Mouse (Mus musculus): ENCODE measurements around the gene Calm1.
"Not testable (repeated sequence)": the region's sequence is repeated elsewhere in the genome, so short reads cannot be mapped to it uniquely, and the experiment has no call there.

Calm1 gene

DNA sequence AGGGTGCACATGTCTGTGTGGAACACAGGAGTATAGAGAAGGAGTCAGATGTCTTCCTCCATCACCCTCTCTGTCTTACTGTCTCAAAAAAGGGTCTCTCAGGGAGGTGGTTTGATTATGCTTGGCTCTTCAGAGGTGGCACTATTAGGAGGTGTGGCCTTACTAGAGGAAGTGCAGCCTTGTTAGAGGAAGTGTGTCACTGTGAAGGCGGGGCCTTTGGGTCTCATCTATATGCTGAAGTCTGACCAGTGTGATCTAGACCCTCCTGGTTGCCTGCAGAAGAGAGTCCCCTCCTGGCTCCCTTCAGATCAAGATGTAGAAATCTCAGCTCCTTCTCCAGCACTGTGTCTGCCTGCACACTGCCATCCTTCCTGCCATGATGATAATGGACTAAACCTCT lies 5.1 kb upstream of the Calm1 start:
- DNase-seq (ENCODE audit: low read depth): no peak

DNA sequence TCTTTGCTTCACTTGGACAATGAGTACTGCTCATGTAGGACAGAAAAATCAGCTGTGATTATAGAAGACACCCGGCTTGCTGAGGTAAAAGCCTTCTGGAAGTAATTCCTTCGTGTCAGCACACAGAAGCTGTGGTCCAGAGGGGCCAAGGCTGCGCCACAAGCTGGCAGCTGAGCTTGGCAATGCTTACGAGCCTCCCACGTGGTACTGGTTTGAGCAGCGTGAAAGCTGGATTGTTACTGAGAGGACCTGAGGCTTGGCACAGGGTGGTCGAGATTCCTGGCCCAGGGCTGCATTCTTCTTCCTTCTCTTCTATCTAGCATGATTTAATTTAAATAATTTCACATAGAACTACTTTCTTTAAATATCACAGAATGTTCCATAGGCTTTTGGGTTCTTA lies 2.4 kb upstream of the Calm1 start:
- DNase-seq (ENCODE audit: low read depth): no peak

DNA sequence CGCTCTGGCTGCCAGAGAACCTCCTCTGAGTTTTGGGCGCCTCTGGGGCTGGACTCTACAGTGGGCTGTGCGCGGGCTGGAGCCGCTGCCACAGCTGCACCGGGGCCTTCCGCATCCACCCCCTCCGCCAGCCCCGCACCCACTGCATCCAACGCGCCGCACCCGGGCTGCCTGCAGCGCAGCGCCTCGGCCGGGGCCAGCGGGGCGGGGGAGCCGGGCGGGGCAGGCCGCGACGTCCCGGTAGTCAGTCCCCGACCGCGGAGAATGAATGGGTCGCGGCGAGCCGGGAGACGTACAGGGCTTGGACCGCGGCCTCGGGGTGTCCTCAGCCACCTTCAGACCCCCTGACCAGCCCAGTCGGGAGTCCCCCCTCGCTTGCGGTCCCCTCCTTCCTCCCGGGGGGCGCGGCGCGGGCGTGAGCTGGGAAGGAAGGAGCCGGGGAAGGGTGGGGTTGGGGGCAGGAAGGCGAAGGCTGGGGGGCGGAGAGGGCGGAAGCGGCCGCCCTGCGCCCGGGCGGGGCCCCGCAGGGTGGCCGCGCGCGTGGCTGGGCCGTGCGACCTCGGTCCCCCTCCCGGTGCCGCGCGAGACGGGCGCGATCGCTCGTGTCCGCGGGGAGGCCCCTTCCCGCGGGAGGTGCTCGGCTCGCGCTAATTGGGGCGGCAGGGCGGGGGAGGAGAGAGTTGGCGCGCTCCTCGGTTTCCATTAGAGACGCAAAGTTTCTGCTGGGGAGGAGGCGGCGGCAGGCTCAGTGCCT lies 833 bp downstream of the Calm1 start:
- DNase-seq (ENCODE audit: low read depth): peak; percentile 71

DNA sequence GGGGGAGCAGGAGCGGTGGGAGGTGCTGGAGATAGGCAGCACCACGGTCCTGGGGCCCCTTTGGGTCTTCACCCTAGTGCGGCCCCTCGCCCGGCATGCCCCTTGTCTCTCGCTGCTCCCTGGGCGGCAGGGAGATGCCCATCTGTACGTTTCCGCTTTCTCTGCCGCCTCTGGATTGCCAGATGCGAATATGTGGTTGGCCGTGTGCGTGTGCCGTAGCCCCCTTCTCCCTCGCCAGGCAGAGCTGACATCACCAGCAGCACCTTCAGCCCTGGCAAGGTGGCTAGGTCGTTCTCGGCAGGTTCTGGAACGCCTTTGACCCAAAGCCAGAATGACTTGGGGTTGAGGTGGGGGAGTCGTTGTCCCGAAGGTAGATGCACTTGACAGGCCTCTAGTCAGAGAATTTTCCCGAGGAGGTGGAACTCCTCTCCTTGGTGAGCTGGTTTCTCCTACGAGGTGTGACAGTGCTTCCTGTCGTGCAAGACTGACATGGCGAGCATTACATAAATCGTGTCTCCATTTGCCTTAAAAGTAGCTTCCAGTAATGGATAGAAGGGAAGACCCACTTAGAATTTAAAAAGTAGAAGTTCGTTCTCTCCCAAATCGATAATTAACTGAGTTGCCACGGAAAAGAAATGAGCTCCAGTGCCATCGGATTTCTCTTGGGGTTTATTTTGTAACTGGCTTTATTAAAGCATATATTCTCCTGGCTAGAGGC lies 1.6 kb downstream of the Calm1 start:
- peak; percentile 72 for DNase-seq (ENCODE audit: low read depth)

DNA sequence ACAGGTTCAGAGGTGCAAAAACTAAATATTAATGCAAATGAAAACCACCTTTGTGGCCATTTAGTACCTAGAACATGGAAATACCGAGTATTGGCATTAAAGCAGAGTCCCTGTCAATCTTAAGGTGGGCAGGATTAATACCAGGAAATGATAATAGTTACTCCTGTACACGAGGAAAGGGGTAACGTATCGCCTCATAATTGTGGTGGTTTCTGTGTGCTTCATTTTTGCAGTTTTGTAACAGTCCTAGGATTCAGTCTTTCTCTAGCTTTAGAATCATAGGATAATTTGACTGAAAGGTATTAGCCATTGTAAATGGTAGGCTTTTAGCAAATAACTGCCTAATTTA lies 2.1 kb downstream of the Calm1 start:
- DNase-seq (ENCODE audit: low read depth): no peak

DNA sequence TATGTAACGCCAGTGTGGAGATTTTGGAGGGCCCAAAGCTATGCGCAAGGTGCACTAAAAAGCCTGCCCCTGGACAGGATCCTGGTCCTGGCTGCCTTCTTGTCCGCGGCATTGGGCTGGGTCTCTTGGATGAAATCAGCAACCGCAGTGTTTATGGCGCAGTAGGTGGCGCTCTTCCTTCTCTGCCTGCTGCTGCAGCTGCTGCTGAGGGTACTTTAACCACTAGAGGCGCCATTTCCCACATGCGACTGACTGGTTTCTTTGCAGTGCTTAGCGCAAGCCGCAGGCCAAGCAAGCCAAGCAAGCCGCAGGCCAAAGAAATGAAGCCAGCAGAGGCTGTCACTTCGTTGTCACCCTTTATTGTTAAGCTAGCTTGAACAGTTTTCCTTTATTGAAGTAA lies 2.6 kb downstream of the Calm1 start:
- peak; percentile 98 for DNase-seq (ENCODE audit: low read depth)

DNA sequence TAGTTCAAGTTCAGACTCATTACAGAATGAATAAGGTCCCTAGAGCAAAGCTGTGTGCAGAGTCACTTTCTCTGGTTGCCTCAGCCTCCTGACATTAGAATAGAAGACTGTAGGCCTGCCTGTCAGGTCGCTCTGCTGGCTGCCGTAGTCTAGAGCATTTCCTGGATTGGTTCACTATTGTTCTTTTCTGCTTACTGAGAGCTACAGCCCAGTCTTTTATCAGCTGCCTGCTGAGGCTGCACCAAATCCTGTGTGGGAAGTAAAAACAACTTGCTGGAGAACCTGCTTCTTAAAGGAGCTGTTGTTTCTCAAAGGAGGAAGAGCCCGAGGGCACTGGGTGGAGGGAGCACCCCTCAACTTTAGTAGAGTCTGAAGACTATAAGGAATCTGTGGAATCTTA lies 4.5 kb downstream of the Calm1 start:
- DNase-seq (ENCODE audit: low read depth): no peak

DNA sequence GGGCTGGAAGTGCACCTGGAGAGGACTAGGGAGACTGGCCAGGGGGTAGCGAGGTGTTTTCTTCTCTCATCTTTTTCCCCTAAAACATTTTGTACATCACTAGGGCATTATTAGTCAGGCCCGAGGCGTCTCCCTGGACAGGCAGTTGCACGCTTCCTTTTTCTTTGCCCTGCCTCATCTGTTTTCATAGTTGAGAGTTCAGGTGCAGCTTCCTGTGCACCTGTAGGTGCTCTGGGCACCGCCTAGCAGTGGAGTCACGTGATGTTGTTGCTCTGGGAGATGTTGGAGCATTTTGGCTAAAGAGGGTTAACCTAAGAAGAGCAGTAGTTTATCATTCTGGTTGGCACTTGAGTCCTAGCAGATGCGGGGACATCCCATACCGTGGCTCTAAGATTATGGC lies 5.9 kb downstream of the Calm1 start:
- DNase-seq (ENCODE audit: low read depth): peak; percentile 18

DNA sequence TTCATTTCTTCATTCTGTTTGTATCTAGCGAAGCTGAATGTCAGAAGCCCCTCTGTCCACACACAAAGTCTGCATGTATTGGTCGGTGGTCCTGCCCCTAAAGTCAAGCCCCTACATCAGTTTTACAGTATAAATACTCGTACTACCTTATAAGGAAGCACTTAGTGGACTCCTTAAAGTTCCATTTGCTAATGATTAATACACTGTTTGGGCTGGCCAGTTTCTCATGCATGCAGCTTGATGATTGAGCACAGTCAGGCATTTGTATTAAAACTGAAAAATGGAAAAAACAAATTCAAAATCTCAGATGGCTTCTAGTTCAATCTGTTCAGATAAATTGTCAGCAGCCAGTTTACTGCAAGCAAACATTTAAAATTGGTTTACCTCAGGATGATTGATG lies 7.3 kb downstream of the Calm1 start:
- DNase-seq (ENCODE audit: low read depth): no peak

DNA sequence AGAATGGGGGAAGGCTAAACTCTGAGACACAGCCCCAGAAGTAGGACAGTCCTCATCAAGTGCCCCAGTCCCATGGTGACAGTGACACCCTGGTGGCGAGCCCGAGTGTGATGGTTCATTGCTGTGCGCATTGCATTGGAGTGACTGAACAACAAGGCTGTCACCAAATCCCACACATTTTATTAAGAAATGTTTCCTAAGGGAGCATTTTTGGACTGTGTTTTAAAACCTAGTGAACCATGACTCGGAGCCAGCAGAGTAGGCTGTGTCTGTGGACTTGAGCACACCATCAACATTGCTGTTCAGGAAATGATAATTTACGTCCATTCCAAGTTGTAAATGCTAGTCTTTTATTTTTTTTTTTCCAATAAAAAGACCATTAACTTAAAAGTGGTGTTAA lies 7.7 kb downstream of the Calm1 start:
- DNase-seq (ENCODE audit: low read depth): peak; percentile 14

DNA sequence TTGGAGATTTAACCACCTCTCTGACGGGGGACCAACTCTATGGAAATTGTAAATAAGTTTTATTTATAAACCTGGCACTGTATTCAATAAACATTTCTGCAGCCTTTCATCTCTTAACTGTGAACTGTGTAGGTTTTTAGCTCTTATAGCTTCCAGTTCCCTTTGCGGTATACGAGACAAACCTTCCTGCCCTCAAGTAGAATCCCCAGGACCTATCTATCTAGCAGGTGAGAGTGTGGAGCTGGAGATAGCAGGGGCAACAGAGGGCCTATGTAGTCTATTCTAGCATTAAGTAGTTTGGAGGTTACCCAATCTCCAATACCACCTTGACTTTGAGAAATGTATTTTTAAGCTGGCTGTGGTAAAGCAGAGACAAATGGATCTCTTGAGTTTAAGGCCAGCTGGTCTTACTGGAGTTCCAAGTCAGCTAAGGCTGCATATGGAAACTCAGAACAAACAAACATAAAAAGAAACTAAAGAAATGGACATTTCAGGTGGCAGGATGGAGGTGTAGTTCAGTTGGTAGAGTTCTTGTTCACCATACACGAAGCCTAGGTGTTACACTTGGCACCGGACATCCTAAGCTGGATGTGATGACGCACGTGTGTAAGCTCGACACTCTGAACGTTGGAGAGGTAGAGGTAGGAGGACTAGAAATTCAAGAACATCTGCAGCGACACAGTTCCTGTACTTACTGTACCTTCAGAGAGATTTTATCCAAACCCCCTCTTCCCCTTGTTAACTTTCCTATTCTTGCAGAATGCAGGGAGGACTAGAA lies 10.7 kb downstream of the Calm1 start:
- DNase-seq (ENCODE audit: low read depth): peak; percentile 8

DNA sequence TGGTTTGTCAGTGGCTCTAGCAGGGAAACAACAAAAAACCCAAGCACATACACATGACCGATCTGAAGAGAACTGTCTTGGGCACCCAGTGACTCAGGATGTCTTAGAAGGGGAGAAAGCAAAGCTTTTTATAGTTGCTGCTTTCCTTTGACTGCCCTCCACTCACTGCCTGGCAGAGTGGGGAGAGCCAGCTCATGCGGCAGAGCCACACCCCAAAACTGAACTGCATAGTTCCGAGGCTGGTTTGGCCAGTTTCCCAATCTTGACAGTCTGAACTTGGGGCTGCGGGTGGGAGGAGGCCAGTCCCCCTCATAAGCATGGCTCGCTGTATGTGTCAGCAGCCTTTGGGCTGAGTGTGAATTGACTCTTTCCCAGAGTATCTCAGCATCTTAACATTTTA lies 11.7 kb downstream of the Calm1 start:
- peak; percentile 22 for DNase-seq (ENCODE audit: low read depth)

DNA sequence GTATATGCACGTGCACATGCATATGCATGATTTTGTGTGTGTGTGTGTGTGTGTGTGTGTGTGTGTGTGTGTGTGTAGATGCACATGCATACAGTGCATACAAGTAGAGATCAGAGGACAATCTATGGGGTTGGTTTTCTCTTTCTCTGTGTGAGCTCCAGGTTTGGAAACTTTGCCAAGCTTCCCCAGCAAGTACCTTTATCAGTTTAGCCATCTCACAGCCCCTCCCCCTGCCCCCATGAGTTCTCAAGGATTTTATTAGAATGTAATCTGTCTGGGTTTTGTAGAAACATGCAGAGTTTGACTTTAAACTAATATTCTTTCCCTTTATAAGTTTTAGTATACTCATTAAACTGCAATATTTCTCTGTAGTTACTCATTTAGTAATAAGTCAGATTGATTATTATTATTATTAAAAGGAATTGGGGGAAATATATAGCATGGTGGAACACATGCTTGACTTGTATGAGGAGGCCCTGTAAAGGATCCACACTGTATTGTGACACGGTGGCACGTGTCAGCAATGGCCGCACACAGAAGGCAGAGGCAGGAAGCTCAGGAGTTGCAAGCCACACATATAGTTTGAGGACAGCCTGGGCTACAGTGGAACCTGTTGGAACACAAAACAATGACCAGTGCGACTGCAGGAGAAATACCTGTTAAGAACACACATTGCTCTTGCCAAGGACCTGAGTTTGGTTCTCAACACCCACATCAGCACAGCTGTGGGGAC lies 12.4 kb downstream of the Calm1 start:
- DNase-seq (ENCODE audit: low read depth): no peak

DNA sequence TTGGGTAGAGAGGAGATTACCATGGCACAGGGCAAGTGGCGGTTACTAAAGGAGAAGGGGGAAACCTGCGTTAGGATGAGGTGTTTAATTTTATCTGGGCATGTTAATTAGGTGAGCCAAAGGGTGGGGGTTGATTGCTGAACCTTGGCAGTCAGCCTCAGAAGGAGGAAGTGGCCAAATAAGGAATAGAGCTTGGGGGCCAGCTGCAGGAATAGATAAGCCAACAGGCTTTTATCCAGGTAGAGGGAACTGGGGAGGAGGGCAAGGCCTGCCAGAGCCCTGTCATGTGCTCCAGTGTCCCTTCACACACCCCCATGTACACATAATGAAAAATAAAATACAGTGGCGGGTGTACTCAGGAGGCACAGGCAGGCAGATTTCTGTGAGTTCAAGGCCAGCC lies 13.2 kb downstream of the Calm1 start:
- DNase-seq (ENCODE audit: low read depth): no peak

DNA sequence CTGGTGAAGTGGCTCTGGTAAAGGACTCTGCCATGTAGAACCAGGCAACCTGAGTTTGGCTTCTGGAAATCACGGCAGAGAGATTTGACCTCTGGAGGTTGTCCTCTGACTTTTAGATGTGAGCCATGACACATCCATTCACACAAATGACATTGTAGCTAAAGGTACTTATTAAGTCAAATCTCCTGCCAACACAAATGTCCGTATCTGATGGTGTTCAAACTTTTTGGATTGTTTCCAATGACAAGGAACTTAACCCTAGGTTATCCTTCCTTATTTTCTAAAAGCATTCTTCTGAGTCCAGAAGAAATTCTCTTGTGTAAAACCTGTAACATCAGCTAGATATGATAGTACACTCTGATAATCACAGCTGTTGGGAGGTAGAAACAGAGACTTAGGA lies 13.9 kb downstream of the Calm1 start:
- DNase-seq (ENCODE audit: low read depth): no peak

DNA sequence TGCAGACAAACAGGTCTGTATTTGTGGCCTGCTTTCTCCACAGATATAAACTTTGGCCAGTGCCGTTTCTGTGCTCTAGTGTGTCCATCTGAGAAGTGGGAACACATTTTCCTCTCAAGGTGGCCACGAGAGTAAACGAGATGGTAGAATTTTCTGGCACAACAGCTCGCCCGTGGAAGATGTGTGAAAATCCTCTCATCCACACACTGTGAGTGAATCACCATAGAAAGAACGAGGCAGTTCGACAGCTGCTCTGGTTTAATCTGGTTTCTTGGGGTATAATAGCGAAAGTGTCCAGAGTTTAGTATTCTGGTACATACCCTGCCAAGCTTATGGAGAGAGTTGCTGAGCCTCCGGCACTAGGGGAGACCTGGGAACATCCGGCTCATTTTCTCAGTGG lies 14.9 kb downstream of the Calm1 start:
- no peak for DNase-seq (ENCODE audit: low read depth)

DNA sequence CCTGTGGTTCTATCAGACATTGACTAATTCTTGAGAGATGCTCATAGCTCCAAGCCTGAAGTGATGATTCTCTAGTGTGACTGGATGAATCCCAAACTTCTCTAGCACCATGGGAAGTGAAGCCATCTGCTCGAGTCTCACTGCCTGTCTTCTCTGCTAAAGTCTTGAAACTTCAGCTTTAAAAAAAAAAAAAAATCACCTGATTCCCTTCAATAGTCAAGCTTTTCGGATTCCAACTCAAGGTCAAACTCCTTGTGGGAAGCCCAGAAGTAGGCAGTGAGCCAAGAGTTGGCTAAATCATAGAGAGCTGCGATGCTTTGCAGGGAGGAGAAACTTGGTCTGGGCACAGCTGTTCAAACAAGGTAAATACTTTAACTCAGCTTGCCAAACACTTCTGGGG lies 15.5 kb downstream of the Calm1 start:
- no peak for DNase-seq (ENCODE audit: low read depth)

DNA sequence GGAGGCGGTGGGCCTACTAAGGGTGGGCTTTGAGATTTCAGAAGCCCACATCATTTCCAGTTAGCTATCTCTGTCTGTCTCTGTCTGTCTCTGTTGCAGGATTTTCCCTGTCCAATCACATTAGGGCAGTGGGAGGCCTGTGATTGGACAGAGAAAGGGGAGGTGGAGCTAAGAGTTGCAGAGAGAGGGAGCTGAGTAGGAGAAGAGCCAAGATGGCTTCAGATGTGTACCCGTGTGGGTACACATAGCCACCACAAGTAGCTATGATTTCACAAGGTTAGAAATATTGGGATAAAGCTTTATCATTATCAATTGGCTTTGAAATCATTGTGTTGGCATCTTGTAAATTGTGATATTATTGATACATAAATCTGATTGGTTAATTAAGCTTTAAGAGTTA lies 17.9 kb downstream of the Calm1 start:
- DNase-seq (ENCODE audit: low read depth): not testable (repeated sequence)

DNA sequence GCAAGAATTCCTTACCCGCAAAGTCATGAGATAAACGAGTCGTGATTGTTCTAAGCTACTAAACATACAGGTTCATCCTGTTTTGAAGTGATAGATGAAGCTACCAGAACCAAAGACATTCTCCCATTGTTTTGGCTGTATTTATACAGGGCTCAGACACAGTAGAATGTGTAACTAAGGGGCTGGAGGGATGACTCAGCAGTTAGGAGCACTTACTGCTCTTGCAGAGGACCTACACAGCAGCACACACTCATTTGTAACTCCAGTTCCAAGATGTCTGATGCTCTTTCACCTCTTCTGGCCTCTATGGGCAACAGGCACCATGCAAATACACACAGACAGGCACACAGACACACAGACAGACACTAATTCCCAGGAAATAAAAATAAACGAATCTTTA lies 20.8 kb downstream of the Calm1 start:
- no peak for DNase-seq (ENCODE audit: low read depth)

DNA sequence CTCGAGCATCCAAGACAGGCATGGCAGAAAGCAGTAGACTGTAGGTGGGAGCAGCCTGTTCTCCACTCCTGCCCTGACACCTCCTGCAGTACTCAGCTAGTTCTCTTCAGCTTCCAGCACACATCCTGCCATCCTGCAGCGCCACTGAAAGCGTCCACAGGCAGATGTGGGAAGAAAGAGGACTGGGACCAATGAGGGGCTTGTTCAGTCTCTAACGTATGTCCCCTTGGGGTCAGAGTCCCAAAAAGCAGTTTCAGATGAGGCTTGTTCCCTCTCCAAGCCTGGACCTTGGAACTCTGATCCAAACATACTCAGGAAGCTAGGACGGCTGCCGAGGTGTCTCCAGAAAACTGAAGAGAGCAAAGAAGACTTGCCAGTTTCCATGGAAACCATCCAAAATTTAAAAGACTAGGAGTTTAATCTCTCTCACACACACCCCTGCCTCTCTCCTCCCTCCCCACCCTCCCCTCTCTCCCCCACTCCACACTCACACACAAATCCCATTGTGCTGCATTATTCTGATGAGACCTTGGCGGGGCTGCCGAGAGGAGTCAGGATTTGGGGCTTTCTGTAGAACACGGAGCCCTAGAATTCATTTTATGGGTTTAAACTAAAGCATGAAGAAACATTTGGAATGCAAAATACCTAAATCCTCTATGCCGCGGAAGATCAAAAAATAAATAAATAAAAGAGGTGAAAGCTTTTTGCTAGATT lies 22.5 kb downstream of the Calm1 start:
- DNase-seq (ENCODE audit: low read depth): no peak

DNA sequence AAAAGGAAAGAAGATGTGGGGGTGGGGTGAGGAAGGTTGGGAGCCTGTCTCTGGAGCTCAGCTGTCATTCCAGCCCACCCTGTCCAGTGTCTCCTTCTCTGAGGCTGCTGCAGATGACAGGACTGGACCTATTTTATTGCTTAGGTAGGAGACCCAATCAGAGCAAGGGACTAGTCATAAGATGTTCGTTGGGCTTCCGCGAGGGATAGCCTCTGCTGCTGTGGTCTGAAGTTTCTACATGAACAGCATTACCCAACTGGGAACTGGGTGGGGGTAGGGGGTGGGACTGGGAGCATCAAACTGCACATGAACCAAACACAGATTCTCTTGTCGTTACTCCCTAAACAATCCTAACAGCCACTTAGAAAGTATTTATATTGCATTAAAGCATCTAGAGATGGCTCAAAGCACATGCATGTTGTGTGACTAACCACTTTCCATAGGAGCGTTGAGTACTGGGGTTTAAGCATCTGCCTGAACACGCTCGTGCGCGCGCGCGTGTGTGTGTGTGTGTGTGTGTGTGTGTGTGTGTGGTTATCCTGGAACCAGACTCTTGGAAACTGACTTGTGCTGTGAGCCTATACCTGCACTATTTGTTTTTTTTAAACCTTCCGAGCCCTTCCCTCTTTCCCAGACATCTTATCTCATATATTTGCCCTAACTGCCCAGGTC lies 23.2 kb downstream of the Calm1 start:
- DNase-seq (ENCODE audit: low read depth): no peak

All from naive thymus-derived CD4-positive, alpha-beta T cell, adult 2 months (primary cell).